Mouse (Mus musculus) adrenal gland, postnatal 4 days (tissue): Measurements from ENCODE around the gene Tomt. TPM values are rescaled to one million over a fixed set of nuclear protein-coding genes. Genes with fewer than 3 reads are reported as not detected.

Source experiments
- DNase-seq, 2 experiments: peaks; one replicate each; pipeline ENCODE4 v3.0.0; 2021 to 2022; ENCODE audit warnings: low spot score in 2 of 2, mixed read lengths in 2 of 2
- microRNA-seq: library from miRNA; unstranded; fragments of <30 nt; microRNA quantifications from one replicate; pipeline ENCODE4 v1.2.0, GENCODE M21; 2021
- total RNA-seq, 2 experiments: library from RNA; stranded (reverse); gene quantifications; 2 replicates each; pipeline ENCODE4 v1.2.3; 2021

The Tomt gene
- total RNA-seq, 2 experiments from 2014 or later: not detected

DNA sequence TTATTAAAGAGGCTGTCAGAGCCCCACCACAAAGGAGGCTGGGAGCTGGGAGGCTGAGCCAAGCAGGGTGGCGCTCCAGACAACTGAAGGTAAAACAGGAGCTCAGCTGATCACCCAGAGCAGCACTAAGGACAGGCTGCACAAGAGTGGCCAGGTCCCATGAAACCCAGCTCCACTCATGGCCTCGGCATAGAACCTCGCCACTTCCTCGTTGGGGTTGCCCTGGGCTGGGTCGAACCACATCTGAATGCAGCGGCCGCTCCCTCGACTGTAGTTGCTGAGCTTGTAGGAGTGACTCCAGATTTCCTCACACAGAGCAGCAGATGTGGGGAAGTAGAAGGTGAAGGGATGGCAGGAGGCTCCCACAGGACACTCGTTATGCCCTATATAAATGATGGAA lies 47.8 kb downstream of the Tomt start:
- no peak for DNase-seq

DNA sequence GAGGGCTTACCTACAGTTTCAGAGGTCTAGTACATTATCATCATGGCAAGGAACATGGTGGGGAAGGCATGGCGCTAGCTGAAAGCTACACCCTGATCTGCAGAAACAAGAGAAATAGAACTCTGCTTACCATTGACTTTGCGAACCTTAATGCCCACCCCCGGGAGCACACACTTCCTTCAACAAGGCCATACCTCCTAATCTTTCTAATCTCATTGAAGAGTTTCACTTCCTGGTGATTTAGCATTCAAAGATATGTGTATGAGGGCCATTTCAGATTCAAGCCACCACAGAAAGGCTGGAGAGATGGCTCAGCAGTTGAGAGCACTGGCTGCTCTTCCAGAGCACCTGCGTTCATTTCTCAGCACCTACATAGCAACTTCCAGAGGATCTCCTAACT lies 49.1 kb downstream of the Tomt start, which contains the start of gene Folr2:
Folr2 (minus strand) TSS at position 101 of the 400 bp plus-strand sequence.
- no peak for DNase-seq

DNA sequence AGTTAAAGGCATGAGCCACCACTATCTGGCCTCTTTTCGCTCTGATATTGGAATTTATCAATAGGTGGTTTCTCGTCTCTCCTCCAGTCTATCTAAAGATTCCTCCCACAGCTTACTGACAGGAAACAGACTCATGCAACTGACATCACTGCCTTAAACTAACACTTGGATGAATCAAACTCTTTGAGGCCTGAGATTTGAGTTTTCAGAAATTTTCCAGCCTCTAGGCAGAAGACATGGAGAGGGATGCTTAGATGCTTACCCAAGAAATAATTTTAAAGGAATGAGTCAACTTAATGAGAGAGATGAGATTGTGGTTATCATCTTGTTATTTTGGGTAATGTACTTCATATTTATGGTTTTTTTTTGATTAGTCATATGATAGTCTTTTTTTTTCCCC lies 52.3 kb downstream of the Tomt start:
- DNase-seq: no peak

DNA sequence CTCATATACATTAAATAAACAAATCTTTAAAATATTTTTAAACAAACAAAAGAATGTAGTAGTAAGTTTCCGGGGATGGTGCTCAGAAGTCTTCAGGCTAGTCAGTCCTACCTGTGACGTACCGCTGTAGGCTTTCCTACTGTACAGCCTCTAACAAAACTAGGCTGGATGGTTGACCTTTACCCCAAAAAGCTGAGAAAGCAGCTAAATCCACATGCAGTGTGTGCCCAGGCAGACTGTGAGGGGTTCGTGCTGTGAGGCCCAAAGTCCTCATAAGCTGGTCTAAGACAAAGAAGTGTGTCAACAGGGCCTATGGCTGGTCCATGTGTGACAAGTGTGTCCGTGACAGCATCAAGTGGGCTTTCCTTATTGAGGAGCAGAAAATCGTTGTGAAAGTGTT lies 53.3 kb downstream of the Tomt start:
- no peak for DNase-seq

- no peak for DNase-seq
Observed at GRCm38 (mm10) chr7:101851689-101852088, 54.5 kb downstream of the Tomt start.

Small RNA genes lying within 50 kb of the gene (microRNA-seq; reads per million reads assigned to microRNA genes)
- not detected for gene Gm22655

Other genes starting within 250 kb of the Tomt start
- gene Clpb, start 242.7 kb downstream of the Tomt start, total RNA-seq: 10 to 100 TPM; 47.3 to 51.0 TPM
- gene Phox2a, start 88.0 kb downstream of the Tomt start, total RNA-seq: 10 to 100 TPM; 56.2 to 66.9 TPM
- 100 to 1,000 TPM in 1 of 2 experiments, 10 to 100 TPM in 1; 89.5 to 100 TPM for gene Inppl1, start 68.1 kb downstream of the Tomt start, total RNA-seq
- 1 to 10 TPM; 2.8 to 3.0 TPM for gene Folr2, start 49.2 kb downstream of the Tomt start, total RNA-seq
- 10 to 100 TPM; 34.3 to 35.5 TPM for gene Anapc15, start 42.6 kb downstream of the Tomt start, total RNA-seq
- 10 to 100 TPM in 1 of 2 experiments, 1 to 10 TPM in 1; 1.9 to 29.1 TPM for gene Folr1, start 35.6 kb downstream of the Tomt start, total RNA-seq
- gene Lamtor1, start 455 bp downstream of the Tomt start, total RNA-seq: 100 to 1,000 TPM; 101 to 116 TPM
- 1 to 10 TPM; 6.1 to 8.3 TPM for gene Lrrc51, start 27.5 kb upstream of the Tomt start, total RNA-seq
- gene Numa1, start 27.8 kb upstream of the Tomt start, total RNA-seq: 100 to 1,000 TPM; 179 to 203 TPM
- 10 to 100 TPM; 11.5 to 11.6 TPM for gene Il18bp, start 112.3 kb upstream of the Tomt start, total RNA-seq
- gene Rnf121, start 159.1 kb upstream of the Tomt start, total RNA-seq: 10 to 100 TPM; 31.9 to 33.3 TPM
- gene Xndc1, start 159.2 kb upstream of the Tomt start, total RNA-seq: 10 to 100 TPM; 24.0 to 24.4 TPM
- 1 to 10 TPM; 2.1 to 2.4 TPM for gene Xntrpc, start 159.4 kb upstream of the Tomt start, total RNA-seq
- gene Trpc2, start 176.8 kb upstream of the Tomt start, total RNA-seq: under 1 TPM; 0.17 to 0.28 TPM
- 1 to 10 TPM; 2.0 to 7.7 TPM for gene Art1, start 195.4 kb upstream of the Tomt start, total RNA-seq
- gene Art5, start 203.1 kb upstream of the Tomt start, total RNA-seq: under 1 TPM; 0.45 to 0.93 TPM
- gene Chrna10, start 210.5 kb upstream of the Tomt start, total RNA-seq: not detected